In genomic region chr4:40269430-40270032, GRCm38 (mm10) we compare ENCODE assay signal across 8 mouse cellular contexts. TPM values are rescaled to one million over a fixed set of nuclear protein-coding genes. Genes with fewer than 3 reads are reported as not detected.
DNase-seq lines count a peak whose midpoint lies in the region; ATAC-seq lines count a peak whose summit lies in the region.

Smim27 (plus strand) TSS chr4:40269579.
Topors (minus strand) TSS chr4:40269850.

- H3K4me1 ChIP-seq in forebrain, embryonic 14.5 days (ENCODE audit: control insufficient read depth, insufficient read depth, low read length): peaks cover 10% of the 10 kb centered on the region
- peaks cover 28% of the 10 kb centered on the region for H3K4me1 ChIP-seq in neural tube, embryonic 15.5 days

- DNase-seq in ES-CJ7 (ENCODE audit: low read depth, low spot score): peak; percentile 98
- peak; percentile 89 for DNase-seq in cerebellum, adult 11 months
- peak; percentile 98 for DNase-seq in forebrain, embryonic 14.5 days (ENCODE audit: low spot score)
- peak; percentile 93 to 96 for DNase-seq in heart, postnatal 14 days
- DNase-seq in layer of hippocampus, adult 11-12 months (ENCODE audit: low spot score): peak; percentile 97
- DNase-seq in lung, adult 18-20 months: peak; percentile 97
- DNase-seq in testis, postnatal 14 days (ENCODE audit: low spot score): peak; percentile 94

- peak within 1 kb of the TSS; percentile 84 for H3K9ac ChIP-seq in forebrain, embryonic 14.5 days (ENCODE audit: low read length)
- H3K9ac ChIP-seq in neural tube, embryonic 15.5 days (replicated peaks): peak within 1 kb of the TSS; percentile 84

- no peaks in the 10 kb centered on the region for H3K9me3 ChIP-seq in forebrain, embryonic 14.5 days (replicated peaks; ENCODE audit: control insufficient read depth, low read length)
- no peaks in the 10 kb centered on the region for H3K9me3 ChIP-seq in neural tube, embryonic 15.5 days (replicated peaks)

- H3K27me3 ChIP-seq in forebrain, embryonic 14.5 days (replicated peaks; ENCODE audit: control insufficient read depth, insufficient read depth, low read length): no peaks in the 10 kb centered on the region
- no peaks in the 10 kb centered on the region for H3K27me3 ChIP-seq in neural tube, embryonic 15.5 days (replicated peaks)

- H3K27ac ChIP-seq in forebrain, embryonic 14.5 days (ENCODE audit: low read depth, low read length): peak within 1 kb of the TSS; percentile 97
- peak within 1 kb of the TSS; percentile 98 for H3K27ac ChIP-seq in neural tube, embryonic 15.5 days (replicated peaks)

- H3K4me3 ChIP-seq in forebrain, embryonic 14.5 days (ENCODE audit: low read depth, low read length): peak within 1 kb of the TSS; percentile 81
- peak within 1 kb of the TSS; percentile 84 for H3K4me3 ChIP-seq in neural tube, embryonic 15.5 days (replicated peaks)

- peak; percentile 94 for ATAC-seq in forebrain, embryonic 14.5 days
- ATAC-seq in neural tube, embryonic 15.5 days (ENCODE audit: low FRiP score): peak; percentile 93

- peak within 1 kb of the TSS; percentile 86 for H3K4me2 ChIP-seq in forebrain, embryonic 14.5 days (ENCODE audit: low read length)
- peak within 1 kb of the TSS; percentile 89 for H3K4me2 ChIP-seq in neural tube, embryonic 15.5 days

- peaks cover 31% of the 10 kb centered on the region; the same call in 1 of the 2 replicates for H3K36me3 ChIP-seq in forebrain, embryonic 14.5 days (ENCODE audit: control insufficient read depth, insufficient read depth, low read length)
- H3K36me3 ChIP-seq in neural tube, embryonic 15.5 days: peaks cover 18% of the 10 kb centered on the region

- intact Hi-C loops in heart, postnatal 14 days (cut with DNase I): loop anchor here (5.0 kb wide), 1 partner anchor 37 kb away; no protein-coding TSS in a partner anchor

- under 1% methylated on average over 37 of the region's 38 CpGs for WGBS in forebrain, embryonic 14.5 days
- WGBS in neural tube, embryonic 15.5 days: under 1% methylated on average over 38 of the region's 38 CpGs

RNA-seq across cellular contexts. Expression of gene Smim27, which starts in this region (rescaled TPM):
- polyA plus RNA-seq in forebrain, embryonic 14.5 days (2014; fragmentation: Nextera tagmentation; extraction: Ambion mirVana): 20.9 and 21.2 TPM in 2 replicates
- total RNA-seq in heart, postnatal 14 days (2021): 10 to 100 TPM; 28.2 to 42.4 TPM
- 18.6 and 18.9 TPM in 2 replicates for polyA plus RNA-seq in neural tube, embryonic 15.5 days (2015; fragmentation: Nextera tagmentation; extraction: Ambion mirVana)

RNA-seq across cellular contexts. Expression of gene Topors, which starts in this region (rescaled TPM):
- polyA plus RNA-seq in forebrain, embryonic 14.5 days (2014; fragmentation: Nextera tagmentation; extraction: Ambion mirVana): 33.4 and 38.7 TPM in 2 replicates
- total RNA-seq in heart, postnatal 14 days (2021): 10 to 100 TPM; 12.1 to 12.3 TPM
- 30.0 and 32.4 TPM in 2 replicates for polyA plus RNA-seq in neural tube, embryonic 15.5 days (2015; fragmentation: Nextera tagmentation; extraction: Ambion mirVana)

Comparison
In these comparisons a context has a peak if more than half of its experiments do, and no peak if none do; other contexts are left out.
1. Peak in every context shown above with its lines: DNase-seq, ATAC-seq, H3K4me3 ChIP-seq and H3K27ac ChIP-seq.